Mouse (Mus musculus) cerebellum, postnatal 14 days (tissue): ENCODE data around the gene Casp8.
"Not testable (repeated sequence)": the region's sequence is repeated elsewhere in the genome, so short reads cannot be mapped to it uniquely, and the experiment has no call there.

Source experiments
- DNase-seq, 2 experiments: peaks; one replicate each; pipeline ENCODE4 v3.0.0; 2021; ENCODE audit warnings: mixed read lengths in 2 of 2

Casp8 gene

GRCm38 (mm10) chr1:58795291-58796058, at the start of gene Casp8:
Casp8 (plus strand) TSS chr1:58795374.
- DNase-seq: peak; percentile 9 to 10

- peak; percentile 78 to 79 for DNase-seq
Measured at GRCm38 (mm10) chr1:58746880-58747279, 48.3 kb upstream of the Casp8 start.

- DNase-seq: no peak
Measured at GRCm38 (mm10) chr1:58759451-58759850, 35.7 kb upstream of the Casp8 start.

DNA sequence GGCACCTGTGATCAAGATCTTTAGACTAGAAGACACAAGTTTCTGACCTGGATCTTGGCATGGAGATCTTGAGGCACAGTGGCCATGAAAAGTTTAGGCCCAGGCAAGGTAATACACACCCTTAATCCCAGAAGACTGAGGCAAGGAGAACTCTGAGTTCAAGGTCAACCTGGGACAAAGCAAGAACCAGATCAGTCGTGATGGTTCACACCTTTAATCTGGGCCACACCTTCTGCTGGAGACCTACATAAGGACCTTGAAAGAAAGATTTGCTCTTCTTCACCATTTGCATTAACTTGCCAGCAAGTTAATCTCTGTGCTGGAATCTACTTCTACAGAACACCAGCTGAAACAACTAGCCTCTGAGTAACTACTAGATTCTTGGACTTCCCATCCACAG, 34.6 kb upstream of the Casp8 start:
- DNase-seq: no peak

DNA sequence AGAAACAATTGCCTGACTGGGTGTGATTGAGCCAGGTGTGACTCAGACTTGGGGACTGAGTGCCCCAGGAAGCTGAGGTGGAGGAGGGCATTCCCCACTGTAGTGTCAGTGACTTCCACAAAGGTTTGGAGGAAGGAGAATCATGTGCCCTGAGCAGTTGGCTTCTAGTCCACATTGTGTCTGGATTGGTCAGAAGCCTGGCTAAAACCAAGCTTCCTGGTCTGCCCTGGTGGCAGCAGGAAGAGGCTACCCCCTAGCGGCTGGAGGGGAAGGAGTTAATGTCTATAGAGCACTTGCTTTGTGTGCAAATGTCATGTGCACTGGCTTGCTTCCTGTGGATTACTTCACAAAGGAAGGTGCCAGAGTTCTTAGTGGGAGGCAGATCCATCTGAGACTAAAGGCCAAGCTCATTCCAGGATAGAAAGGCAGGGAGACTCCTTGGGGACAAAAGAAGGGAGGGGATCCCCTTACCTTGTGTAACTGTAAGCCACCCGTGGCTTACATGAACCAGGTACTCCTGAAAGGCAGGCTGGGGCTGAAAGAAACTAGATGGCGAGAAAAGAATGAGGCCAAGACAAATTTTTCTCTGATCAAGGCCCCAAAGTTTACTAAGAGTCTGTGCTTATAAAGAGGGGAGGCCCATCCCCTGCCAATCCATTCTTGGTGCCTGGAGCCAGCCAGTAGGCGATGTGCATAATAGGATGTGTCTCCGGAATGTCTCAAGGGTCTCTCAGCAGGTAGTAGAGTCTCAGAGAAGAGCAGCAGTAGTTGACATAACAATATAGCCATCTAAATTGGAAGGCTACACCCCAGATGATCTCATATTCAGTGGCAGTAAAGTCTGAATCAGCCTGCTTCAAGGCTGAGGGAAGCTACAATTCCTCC, 33.5 kb upstream of the Casp8 start:
- DNase-seq: not testable (repeated sequence)

DNA sequence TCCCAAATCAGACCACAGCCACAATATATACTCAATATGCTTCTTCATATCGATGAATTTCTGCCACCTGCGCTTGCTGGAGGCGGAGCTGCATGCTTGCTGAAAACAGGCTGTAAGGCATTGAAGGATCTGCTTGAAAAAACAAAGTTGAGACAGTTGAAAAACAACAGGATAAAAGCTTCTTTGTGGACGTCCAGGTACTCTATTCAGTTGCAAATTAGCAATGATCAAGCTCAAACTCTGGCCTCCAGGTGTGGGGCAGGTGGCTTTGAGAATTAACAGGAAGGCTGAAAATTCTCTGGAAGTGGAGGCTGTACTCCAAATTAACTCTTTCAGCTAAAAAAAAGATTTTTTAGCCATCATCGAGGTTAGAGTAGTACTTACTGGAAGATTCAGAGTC, 32.6 kb upstream of the Casp8 start:
- no peak for DNase-seq

DNA sequence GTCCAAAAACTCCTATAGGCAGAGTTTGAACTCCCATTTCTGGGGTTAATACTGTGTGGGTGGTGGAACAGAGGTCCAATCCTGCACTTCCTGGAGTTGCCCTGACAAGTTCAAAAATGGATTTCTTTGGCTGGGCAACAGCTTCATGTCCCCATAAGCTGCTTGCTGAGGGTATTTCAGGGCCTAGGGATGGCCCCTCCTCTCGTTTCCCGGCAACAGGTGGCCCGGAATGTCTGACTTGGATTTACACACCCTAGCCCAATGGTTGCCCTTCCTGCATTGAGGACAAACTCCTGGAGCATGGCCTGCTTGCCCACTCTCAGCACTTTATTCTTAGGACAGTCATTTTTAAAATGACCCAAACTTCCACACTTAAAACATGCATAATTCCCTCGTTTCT, 28.7 kb upstream of the Casp8 start:
- not testable (repeated sequence) for DNase-seq

DNA sequence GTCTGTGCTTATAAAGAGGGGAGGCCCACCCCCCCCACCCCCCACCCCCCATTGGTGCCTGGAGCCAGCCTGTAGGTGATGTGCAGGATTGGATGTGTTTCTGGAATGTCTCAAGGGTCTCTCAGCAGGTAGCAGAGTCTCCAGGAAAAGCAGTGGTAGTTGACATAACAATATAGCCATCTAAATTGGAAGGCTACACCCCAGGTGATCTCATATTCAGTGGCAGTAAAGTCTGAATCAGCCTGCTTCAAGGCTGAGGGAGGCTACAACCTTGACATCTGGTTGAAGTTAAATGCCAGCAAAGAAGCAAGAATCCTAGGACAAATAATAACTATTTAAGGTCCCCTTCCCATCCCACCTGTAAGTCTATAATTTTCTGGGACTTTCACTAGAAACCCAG, 26.0 kb upstream of the Casp8 start:
- DNase-seq: no peak

GRCm38 (mm10) chr1:58769701-58770100, 25.5 kb upstream of the Casp8 start:
- DNase-seq: no peak

DNA sequence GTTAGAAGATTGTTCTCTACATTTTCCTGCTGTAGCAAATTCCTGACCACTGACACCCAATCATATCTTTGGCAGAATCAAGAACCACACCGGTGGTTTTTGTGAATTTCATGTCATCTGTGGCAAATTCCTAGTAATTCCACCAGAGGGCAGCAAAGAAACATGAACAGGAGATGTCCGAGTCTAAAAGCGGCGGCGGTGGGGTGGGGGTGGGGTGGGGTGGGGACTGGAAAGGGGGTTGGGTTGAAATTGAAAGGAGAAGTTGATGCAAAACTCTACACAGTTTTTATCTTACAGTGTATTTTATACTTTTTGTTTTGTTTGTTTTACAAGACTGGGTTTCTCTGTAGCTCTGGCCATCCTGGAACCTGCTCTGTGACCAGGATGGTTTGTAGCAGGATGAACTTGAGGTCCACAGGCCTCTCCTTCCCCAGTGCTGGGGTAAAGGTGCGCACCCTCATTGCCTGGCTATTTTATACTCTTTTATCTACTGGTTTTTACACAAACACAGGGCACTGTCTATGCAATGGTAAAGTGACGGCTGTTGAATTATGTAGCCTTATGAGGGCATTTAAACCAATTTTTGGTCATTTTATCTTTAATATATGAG, 25.0 kb upstream of the Casp8 start:
- DNase-seq: peak; percentile 70 to 75

DNA sequence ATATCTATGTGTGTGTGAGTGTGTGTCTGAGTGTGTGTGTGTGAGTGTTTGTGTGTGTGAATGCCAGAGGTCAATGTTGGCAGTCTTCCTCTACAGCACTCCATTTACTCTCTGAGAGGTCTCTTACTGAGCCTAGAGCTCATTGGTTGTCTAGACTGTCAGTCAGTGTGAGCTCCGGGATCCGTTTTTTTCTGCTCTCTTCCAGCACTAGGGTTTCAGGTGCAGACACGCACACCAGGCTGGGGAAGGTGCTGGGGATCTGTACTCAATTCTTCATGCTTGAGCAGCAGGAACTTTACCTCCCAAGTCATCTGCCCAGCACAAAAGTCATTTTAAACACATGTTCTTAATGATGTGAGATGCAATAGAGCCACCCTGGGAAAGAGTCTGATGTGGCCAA, 23.1 kb upstream of the Casp8 start:
- DNase-seq: no peak

DNA sequence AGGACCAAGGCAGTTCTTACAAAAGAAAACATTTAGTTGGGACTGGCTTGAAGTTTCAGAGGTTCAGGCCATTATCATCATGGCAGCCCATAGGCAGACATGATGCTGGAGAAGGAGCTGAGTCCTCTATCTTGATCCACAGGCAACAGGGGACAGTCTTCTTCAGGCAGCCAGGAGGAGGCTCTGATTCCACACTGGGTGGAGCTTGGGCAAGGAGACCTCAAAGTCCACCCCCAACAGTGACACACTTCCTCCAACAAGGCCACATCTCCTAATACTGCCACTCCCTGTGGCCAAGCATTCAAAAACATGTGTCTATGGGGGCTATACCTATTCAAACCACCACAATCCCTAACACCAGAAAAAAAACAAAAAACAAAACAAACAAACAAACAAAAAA, 21.9 kb upstream of the Casp8 start:
- DNase-seq: no peak

- DNase-seq: no peak
Measured at GRCm38 (mm10) chr1:58773905-58774304, 21.3 kb upstream of the Casp8 start.

DNA sequence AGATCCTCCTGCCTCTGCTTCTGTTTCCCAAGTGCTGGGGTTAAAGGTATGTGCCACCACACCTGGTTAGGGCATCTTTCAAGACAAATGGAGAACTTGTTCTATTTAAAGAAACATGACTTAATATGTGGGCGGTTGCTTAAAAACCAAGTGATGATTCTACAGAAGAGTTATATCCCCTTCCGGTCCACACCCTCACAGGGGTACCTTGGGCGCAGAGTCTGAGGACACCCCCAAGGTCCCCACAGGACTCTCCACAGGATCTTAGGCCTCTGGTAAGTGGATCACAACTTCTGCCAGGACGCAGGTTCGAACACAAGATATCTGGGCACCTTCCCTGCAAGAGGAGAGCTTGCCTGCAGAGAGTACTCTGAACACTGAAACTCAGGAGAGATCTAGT, 19.8 kb upstream of the Casp8 start:
- no peak for DNase-seq

DNA sequence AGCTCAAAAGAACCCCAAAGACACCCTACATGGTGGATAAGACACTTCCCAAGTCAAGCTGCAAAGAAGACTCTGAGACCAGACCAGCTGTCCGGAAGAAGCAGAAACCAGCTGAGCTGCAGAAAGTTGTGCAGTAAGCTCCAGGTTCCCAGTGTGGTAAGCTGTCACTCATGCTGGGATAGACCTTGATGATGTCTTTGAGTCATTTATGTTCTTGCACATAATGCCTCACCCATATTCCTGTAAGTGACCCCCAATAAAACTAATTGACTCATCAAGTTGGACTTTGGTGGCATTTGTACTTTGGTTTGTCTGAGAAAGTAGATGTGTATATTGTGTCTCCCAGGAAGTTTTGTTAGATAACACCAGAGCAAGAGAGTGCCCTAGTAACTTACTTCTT, 17.6 kb upstream of the Casp8 start:
- no peak for DNase-seq

DNA sequence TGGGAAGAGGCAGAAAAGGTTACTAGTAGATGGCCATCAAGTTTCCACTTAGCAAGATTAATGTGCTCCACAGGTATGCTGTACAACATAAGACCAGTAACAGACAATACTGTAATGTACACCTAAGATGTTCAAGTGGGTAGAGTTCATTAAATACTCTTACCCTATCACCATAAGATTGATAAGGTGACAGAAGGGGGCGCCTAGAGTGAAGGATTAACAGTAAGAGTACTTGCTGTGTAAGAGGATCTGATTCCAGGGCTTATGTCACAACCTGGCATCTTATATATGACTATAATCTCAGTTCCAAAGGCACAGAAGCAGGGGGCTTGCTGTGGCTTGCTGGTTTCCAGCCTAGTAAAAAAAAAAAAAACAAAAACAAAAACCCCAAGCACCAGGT, 16.9 kb upstream of the Casp8 start:
- no peak for DNase-seq

- DNase-seq: no peak
Measured at GRCm38 (mm10) chr1:58786276-58786675, 8.9 kb upstream of the Casp8 start.

DNA sequence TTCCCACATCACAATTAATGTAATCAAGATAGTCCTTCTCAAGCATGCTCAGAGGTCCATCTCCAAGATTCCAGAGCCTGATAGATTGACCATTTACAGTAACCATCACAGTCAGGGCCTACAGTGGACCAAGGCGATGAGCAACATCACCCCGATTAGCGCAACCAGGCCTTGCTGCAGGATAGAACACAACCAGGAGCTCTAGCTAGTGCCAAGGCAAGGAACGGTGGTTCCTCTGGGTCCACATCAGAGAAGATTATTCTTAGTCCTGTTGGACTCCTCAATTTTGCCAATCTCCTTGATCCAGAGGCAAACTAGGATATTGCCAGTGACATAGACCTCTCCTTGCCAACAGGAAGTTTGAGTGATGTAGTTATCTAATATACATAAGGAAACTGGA, 6.8 kb upstream of the Casp8 start:
- DNase-seq: no peak

DNA sequence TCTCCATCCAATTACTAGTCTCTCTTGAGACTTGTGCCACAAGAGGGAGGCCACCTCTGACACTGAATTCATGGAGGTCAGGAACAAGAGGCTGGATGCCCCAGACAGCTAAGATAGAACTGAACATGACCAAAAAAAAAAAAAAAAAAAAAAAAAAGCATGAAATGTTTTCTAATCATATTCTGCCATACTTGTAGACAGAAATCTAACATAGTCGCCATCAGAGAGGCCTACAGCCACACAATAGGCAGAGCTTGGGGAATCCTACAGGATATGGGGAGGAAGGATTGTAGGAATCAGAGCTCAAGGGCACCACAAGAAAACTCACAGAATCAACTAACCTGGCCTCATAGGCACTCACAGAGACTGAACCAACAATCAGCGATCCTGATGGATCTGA, 469 bp upstream of the Casp8 start:
- no peak for DNase-seq

DNA sequence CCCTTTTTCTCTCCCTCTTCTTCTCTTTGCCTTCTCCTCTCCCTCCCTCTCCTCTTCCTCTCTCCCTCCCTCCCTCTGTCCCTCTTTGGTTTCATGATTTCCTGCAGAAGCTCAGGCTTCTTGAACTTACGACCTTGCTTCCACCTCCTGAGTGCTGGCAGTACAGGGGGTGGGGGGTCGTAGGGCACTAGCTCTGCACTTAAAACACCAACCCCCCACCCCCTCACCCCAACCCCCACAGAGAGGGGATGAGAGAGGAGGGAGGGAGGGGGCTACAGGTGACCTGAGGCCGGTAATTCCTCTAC, 837 bp downstream of the Casp8 start:
- DNase-seq: no peak

GRCm38 (mm10) chr1:58796853-58797252, 1.7 kb downstream of the Casp8 start:
- DNase-seq: no peak

DNA sequence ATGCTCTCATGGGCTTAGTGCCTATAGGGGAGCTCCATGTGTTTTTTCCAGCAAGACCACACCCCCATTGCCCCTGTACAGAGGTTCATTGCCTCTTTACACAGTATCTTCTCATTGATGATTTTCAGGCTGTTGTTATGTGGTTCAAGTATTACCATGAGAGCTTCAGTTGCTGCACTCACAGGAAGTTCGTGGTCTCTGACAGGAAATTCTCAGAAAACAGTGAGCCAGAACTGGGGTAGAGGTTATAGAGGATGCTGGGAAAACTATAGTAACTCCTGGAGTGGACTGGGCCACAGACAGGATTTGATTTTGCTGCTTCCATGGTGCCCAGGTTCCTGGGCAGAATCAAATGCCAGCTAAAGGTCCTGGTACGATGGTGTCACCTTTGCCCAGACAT, 2.2 kb downstream of the Casp8 start:
- no peak for DNase-seq

DNA sequence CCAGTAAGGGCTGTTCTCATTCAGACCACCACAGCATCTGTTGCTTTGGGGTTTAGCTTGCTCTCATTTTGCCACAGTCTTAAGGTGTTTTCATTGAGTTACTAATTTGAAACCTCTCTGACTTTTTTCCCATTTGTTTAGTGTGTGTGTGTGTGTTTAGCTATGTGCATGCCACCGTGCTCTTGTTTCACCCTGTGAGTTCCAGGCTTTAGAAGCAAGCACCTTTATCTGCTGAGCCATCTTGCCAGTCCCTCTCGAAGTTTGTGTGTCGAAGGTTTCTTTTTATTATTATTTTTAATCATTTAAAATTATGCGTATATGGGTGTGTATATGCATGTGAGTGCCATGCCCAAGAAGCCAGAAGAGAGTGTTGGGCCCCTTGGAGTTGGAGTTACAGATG, 3.7 kb downstream of the Casp8 start:
- DNase-seq: no peak

- DNase-seq: not testable (repeated sequence)
Measured at GRCm38 (mm10) chr1:58800644-58801043, 5.5 kb downstream of the Casp8 start.
